Mouse (Mus musculus): ENCODE results near the gene Plekhm3.
A peak's percentile ranks its signal among the peaks of the same experiment; 100 is the strongest.

Gene Plekhm3

GRCm38 (mm10) chr1:64773305-64773704 is 183.3 kb downstream of the Plekhm3 start:
- no peak for DNase-seq (ENCODE audit: low spot score in 2 of 2)

GRCm38 (mm10) chr1:64770169-64770568 is 186.5 kb downstream of the Plekhm3 start:
- DNase-seq (ENCODE audit: low spot score in 2 of 2): no peak

GRCm38 (mm10) chr1:64761646-64762045 is 195.0 kb downstream of the Plekhm3 start:
- DNase-seq (ENCODE audit: low spot score in 2 of 2): no peak

- no peak for DNase-seq (ENCODE audit: low spot score in 2 of 2)
Measured at GRCm38 (mm10) chr1:64757766-64758165, 198.9 kb downstream of the Plekhm3 start.

GRCm38 (mm10) chr1:64757254-64757653 is 199.4 kb downstream of the Plekhm3 start:
- no peak for DNase-seq (ENCODE audit: low spot score in 2 of 2)

- DNase-seq (ENCODE audit: low spot score in 2 of 2): no peak
Measured at GRCm38 (mm10) chr1:64756640-64757030, 200.0 kb downstream of the Plekhm3 start.

GRCm38 (mm10) chr1:64755971-64756639 is 200.5 kb downstream of the Plekhm3 start:
- no peak for DNase-seq (ENCODE audit: low spot score in 2 of 2)

- no peak for DNase-seq (ENCODE audit: low spot score in 2 of 2)
Measured at GRCm38 (mm10) chr1:64754658-64755057, 202.0 kb downstream of the Plekhm3 start.

GRCm38 (mm10) chr1:64753668-64754067 is 203.0 kb downstream of the Plekhm3 start:
- DNase-seq (ENCODE audit: low spot score in 2 of 2): no peak

- DNase-seq (ENCODE audit: low spot score in 2 of 2): no peak
Measured at GRCm38 (mm10) chr1:64753109-64753508, 203.5 kb downstream of the Plekhm3 start.

GRCm38 (mm10) chr1:64744616-64745015 is 212.0 kb downstream of the Plekhm3 start:
- no peak for DNase-seq (ENCODE audit: low spot score in 2 of 2)

GRCm38 (mm10) chr1:64742741-64743408 is 213.7 kb downstream of the Plekhm3 start:
- DNase-seq (ENCODE audit: low spot score in 2 of 2): no peak

- no peak for DNase-seq (ENCODE audit: low spot score in 2 of 2)
Measured at GRCm38 (mm10) chr1:64738661-64739082, 218.0 kb downstream of the Plekhm3 start.

- no peak for DNase-seq (ENCODE audit: low spot score in 2 of 2)
Measured at GRCm38 (mm10) chr1:64738180-64738555, 218.5 kb downstream of the Plekhm3 start.

GRCm38 (mm10) chr1:64737502-64738179 is 219.0 kb downstream of the Plekhm3 start, which contains the start of gene Fzd5:
Gene Fzd5 (minus strand): TSS chr1:64737751.
- peak; percentile 28 to 50 for DNase-seq (ENCODE audit: low spot score in 2 of 2)

GRCm38 (mm10) chr1:64736681-64737501 is 219.7 kb downstream of the Plekhm3 start:
- no peak for DNase-seq (ENCODE audit: low spot score in 2 of 2)

Data from frontal cortex, postnatal 25 days (tissue).